Mouse (Mus musculus) ovary, postnatal 10 days (tissue): ENCODE data around the gene Fam131a.

ENCODE experiments used
- DNase-seq: peaks from one replicate; pipeline ENCODE4 v3.0.0; 2022; ENCODE audit warnings: low spot score

Fam131a gene

GRCm38 (mm10) chr16:20715976-20716840 lies 23.2 kb downstream of the Fam131a start:
- DNase-seq = peak; percentile 70

GRCm38 (mm10) chr16:20716841-20717180 lies 23.8 kb downstream of the Fam131a start:
- no peak for DNase-seq

GRCm38 (mm10) chr16:20717181-20717977 lies 24.3 kb downstream of the Fam131a start, which contains the start of the genes Polr2h and Clcn2:
Polr2h (plus strand) TSS chr16:20717665.
Clcn2 (minus strand) TSS chr16:20717746.
- peak; percentile 94 for DNase-seq

- no peak for DNase-seq
Measured at GRCm38 (mm10) chr16:20717978-20718670, 25.1 kb downstream of the Fam131a start.

GRCm38 (mm10) chr16:20721808-20722207 lies 28.8 kb downstream of the Fam131a start:
- no peak for DNase-seq

GRCm38 (mm10) chr16:20722736-20723135 lies 29.7 kb downstream of the Fam131a start:
- DNase-seq = no peak

GRCm38 (mm10) chr16:20723247-20723646 lies 30.2 kb downstream of the Fam131a start:
- no peak for DNase-seq

- no peak for DNase-seq
Measured at GRCm38 (mm10) chr16:20724338-20724748, 31.3 kb downstream of the Fam131a start.

GRCm38 (mm10) chr16:20725321-20725720 lies 32.3 kb downstream of the Fam131a start:
- DNase-seq = no peak

- DNase-seq = no peak
Measured at GRCm38 (mm10) chr16:20725750-20726149, 32.7 kb downstream of the Fam131a start.

- no peak for DNase-seq
Measured at GRCm38 (mm10) chr16:20726384-20726783, 33.3 kb downstream of the Fam131a start.

GRCm38 (mm10) chr16:20730293-20730711 lies 37.3 kb downstream of the Fam131a start:
- DNase-seq = no peak

GRCm38 (mm10) chr16:20731688-20732087 lies 38.6 kb downstream of the Fam131a start:
- no peak for DNase-seq

GRCm38 (mm10) chr16:20732251-20732924 lies 39.3 kb downstream of the Fam131a start:
- DNase-seq = no peak

- peak; percentile 54 for DNase-seq
Measured at GRCm38 (mm10) chr16:20732925-20733730, 40.1 kb downstream of the Fam131a start, which contains the start of gene Chrd. Chrd (plus strand) TSS chr16:20733127.

GRCm38 (mm10) chr16:20733731-20734730 lies 41.0 kb downstream of the Fam131a start, which contains the start of gene Thpo:
Thpo (minus strand) TSS chr16:20734511.
- no peak for DNase-seq

GRCm38 (mm10) chr16:20735651-20736050 lies 42.6 kb downstream of the Fam131a start:
- DNase-seq = no peak

GRCm38 (mm10) chr16:20736168-20736567 lies 43.1 kb downstream of the Fam131a start:
- DNase-seq = no peak

GRCm38 (mm10) chr16:20736823-20737222 lies 43.8 kb downstream of the Fam131a start:
- DNase-seq = no peak
